Mouse (Mus musculus): ENCODE measurements at regions not wholly inside any gene's neighbourhood (a gene's known extent, or its start where the extent isn't known, plus 50 kb on each side); places are given as distances from the start of the nearest gene placed in this dataset.
"Not testable (repeated sequence)": the region's sequence is repeated elsewhere in the genome, so short reads cannot be mapped to it uniquely, and the experiment has no call there.

DNA sequence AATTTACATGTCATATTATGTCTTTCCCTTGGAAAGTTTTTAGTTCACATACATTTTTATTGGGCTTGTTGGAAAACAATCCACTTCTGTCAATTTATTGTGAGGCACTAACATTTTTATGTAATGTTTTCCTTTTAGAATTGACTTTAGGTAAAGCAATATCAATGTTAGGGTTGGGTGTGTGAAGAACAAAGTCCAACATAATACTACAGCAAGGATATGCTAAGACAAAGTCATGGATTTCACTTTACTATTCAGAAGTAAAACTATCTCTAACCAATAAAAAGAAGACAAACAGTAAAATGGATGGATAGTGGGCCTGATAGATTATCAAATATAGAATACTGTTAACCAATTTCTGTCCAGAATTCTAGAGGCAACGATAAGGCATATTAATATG is 208.4 kb downstream of the Amd2 start:
- no peak for DNase-seq

DNA sequence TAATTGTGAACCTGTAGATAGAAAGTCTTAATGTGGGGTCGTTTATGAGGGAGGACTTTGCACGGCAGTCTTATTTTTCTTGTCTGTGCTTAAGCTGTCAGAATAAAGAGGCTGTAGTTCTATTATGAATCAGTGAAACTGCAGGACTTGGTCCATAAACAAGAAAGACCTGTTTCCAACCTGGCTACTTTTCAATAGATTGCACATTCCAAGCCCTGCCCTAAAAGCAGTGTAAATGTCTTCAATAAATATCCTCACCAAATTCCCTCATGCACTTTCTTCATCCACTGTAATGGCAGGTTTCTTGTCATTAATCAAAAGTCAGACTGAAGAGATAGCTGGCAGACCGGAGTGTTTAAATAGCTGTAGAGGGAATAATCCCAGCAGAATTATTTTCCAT is 209.1 kb downstream of the Amd2 start:
- DNase-seq = no peak

DNA sequence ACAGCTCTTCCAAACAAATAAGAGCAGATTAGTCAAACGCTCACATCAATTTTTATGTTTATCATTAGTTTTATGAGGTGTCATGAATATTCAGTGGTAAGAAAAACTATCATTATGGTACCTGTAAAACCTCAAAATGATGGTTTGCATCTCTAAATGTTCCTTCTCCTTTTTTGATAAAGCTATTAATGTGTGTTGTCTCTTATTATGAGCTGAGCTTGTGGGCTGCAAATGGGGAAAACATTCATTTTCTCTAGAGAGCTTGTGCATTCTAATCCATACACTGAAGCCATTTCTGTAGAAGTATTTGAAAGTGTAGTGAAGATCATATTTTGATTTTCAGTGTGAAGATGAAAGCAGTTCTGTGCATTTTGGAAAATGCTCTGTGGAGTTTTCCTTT is 209.6 kb downstream of the Amd2 start:
- no peak for DNase-seq

DNA sequence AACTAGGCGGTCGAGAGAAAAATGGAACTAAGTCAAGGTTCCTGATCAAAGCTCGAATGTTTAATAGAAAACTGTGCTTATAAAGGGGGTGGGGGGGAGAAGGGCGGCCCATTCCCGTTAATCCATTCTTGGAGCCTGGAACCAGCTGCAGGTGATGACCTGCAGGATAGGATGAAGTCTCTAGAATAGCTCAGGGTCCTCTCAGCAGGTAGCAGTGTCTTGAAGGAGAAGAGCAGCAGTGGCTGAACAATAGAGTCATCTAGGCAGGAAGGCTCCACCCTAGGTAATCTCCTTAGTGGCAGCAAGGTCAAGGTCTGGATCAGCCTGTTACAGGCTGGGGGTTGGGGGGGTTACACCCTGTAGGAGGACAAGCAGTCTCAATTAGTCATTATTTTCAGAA is 232.9 kb downstream of the Amd2 start:
- not testable (repeated sequence) for DNase-seq

DNA sequence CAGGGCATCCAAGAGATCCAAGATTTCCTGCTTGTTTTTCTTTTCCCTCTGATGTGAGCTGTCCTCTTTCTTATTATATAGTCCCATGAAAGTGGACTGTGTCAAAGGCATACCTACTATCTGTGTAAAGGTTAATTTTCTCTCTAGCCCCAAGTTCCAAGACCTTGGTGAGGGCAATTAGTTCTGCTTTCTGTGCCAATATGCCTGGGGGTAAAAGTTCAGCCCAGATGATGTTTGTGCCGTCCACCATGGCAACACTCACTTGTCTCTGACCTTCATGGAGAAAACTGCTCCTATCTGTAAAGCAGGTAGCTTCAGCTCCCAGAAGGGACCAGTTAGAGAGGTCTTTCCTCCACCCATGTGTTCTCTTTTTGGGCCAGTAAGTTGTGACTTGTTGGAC is 265.2 kb downstream of the Amd2 start:
- no peak for DNase-seq

DNA sequence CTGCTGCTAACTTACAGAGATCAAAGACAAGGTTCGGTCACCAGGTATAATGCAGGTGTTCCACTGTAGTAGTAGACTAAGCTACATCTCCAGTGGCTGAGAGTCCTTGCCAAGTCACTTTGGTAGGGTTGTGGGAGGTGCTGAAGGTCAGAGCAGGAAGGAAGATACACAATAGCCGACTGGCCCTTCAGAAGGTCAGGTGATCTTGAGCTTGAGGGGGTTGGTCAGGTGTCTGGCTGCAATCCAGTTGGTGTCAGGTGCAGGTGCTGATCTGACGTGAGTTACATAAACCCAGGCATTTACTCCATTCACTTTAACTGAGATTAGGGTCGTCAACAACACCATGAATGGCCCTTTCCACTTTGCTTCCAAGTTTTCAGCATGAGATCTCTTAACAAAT is 266.8 kb downstream of the Amd2 start:
- DNase-seq = peak; percentile 81

DNA sequence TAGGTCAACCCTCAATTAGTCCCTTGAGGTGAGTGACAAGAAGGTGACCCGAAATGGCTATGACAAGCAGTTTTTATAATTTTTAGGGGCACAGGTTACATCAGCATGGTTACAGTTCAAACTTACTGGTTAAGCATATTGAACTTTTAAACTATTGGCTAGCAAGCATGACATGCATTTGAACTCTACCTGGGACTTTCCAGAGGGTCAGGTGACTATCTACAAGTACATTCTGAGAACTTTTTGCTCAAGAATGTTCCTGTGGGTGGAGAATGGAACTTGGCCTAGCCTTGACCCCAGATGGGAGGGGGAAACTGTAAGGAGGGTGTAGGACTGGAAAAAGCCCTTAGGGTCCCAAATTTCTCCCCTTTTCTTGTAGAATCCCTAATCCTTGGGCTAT is 267.8 kb downstream of the Amd2 start:
- DNase-seq = no peak

Data from heart, adult 11 months (tissue).